Mouse (Mus musculus): Measurements from ENCODE around the gene Bcl2a1d.
"Not testable (repeated sequence)": the region's sequence is repeated elsewhere in the genome, so short reads cannot be mapped to it uniquely, and the experiment has no call there.

Gene Bcl2a1d

GRCm38 (mm10) chr9:88689451-88689850, 42.3 kb downstream of the Bcl2a1d start:
- not testable (repeated sequence) for DNase-seq

- DNase-seq: not testable (repeated sequence)
These were observed 45.0 kb downstream of the Bcl2a1d start for GRCm38 (mm10) chr9:88686719-88687118.
